Mouse (Mus musculus) heart, postnatal 36 days (tissue): ENCODE measurements around the gene Arhgef28. TPM values are rescaled to one million over a fixed set of nuclear protein-coding genes. Genes with fewer than 3 reads are reported as not detected.

Source experiments
- DNase-seq, 2 experiments: peaks; one replicate each; pipeline ENCODE4 v3.0.0; 2021 to 2022
- intact Hi-C: fragments of 180-260 bp; cut with DNase I; formaldehyde crosslinking; loops from one replicate; pipeline ENCODE4 v1.15.1; 2025
- total RNA-seq, 2 experiments: library from RNA; stranded (reverse); gene quantifications; 2 replicates each; pipeline ENCODE4 v1.2.3; 2021

Arhgef28 gene
- total RNA-seq, 2 experiments from 2014 or later, result 4.5 to 4.9 TPM

GRCm38 (mm10) chr13:97939433-97940160 is 266.6 kb downstream of the Arhgef28 start:
- intact Hi-C loops, result loop anchor here (1.0 to 10.0 kb wide), 7 partner anchors 82 to 704 kb away; no protein-coding TSS in a partner anchor
- peak; percentile 28 to 33 for DNase-seq

DNA sequence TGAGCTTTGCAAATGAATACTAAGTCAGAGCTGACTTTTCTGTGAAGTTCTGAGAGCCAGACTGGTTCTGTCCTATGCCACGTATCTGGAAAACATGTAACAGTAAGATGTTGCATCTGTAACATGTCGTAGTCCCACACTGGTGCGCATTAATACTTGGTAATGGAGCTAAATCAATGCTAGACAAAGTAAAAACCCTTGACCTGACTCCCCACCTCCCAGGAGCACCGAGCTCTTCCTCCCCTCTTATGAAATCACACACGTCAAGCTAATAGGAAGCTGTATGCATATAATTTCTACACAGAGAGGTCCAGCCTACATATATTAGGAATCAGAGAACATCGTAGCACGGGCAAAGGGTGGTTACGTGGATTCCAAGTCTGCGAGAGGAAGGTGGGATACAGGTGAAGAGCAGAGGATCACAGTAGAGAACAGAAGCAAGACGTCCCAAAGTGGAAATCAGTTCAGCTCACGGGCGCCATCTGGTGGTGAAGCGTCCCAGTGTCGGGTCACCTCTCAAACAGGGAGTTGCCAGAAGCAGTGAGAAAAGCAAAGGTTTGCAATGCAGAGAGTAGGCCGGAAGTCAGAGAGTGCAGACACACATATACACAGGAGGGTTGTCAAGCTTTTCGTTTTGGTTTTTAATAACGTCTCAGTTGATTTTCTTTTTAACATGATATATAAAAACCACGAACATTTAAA is 267.5 kb downstream of the Arhgef28 start:
- DNase-seq, result peak; percentile 90 to 96
- intact Hi-C loops, result loop anchor here (1.0 to 10.0 kb wide), 6 partner anchors 81 to 703 kb away; no protein-coding TSS in a partner anchor

DNA sequence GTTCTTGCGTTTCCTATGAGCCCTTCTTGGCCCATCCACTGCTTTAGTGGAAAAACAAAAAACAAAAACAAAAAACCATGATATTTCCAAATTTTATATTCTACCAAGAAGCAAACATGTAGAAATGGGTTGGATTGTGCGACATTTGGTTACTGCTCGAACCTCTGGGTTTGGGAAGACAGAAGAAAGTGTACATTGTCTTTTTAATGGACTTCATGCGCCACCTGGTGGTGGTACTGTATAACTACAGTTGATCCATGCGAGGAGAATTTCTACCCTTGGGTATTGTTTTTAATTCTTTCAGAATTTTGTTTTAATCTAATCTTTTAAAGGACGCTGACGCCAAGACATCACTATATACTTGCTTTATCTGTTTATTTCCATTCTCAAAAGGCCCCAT is 268.3 kb downstream of the Arhgef28 start:
- peak; percentile 61 to 75 for DNase-seq
- intact Hi-C loops, result loop anchor here (5.0 to 10.0 kb wide), 5 partner anchors 81 to 503 kb away; no protein-coding TSS in a partner anchor

- intact Hi-C loops, result no loop called here
- DNase-seq, result no peak
These were observed 278.1 kb downstream of the Arhgef28 start for GRCm38 (mm10) chr13:97928135-97928497.

DNA sequence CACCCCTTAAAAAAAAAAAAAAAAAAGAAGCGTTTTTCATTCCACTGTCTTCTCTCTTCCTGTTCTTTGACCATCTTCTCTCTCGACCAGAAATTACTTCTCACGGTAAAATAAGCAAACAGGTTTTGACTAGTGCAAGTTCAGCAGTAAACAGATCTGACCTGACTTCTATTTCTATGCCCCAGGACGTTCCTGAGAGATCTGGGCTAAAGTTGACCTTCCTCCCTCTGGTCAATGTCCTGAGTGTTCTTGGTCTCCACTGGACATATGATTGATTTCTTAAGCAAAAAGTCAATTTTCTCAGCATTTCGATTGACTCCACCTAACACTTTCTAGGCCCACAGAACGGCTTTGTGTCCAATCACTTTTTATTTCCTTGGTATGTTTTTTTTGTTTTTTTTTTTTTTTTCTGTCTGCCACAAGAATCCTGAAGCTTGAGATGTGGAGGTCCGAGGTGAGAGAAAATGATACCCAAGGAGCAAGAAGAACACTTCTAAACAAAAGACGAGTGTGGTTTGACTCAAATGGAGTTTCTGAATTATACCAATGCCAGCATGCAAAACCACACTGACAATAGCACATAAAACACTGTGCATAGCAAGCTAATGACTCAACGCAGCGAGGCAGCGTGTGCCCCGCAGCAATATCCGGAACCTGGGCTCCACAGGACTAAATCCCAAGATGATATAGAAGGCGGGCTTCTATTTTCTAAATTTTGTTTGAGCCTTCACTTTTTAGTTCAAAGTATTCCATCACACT is 278.7 kb downstream of the Arhgef28 start:
- no peak for DNase-seq
- intact Hi-C loops, result no loop called here

- no peak for DNase-seq
- intact Hi-C loops, result no loop called here
These were observed 279.9 kb downstream of the Arhgef28 start for GRCm38 (mm10) chr13:97926371-97926770.

GRCm38 (mm10) chr13:97923009-97923408 is 283.2 kb downstream of the Arhgef28 start:
- no peak for DNase-seq
- intact Hi-C loops, result no loop called here

- DNase-seq, result no peak
- intact Hi-C loops, result no loop called here
These were observed 286.6 kb downstream of the Arhgef28 start for GRCm38 (mm10) chr13:97919590-97919989.

- no peak for DNase-seq
- intact Hi-C loops, result no loop called here
These were observed 287.9 kb downstream of the Arhgef28 start for GRCm38 (mm10) chr13:97918117-97918900.

GRCm38 (mm10) chr13:97911013-97911412 is 295.2 kb downstream of the Arhgef28 start:
- DNase-seq, result peak in 1 of 2 experiments; percentile 25
- intact Hi-C loops, result loop anchor here (5.0 kb wide), 1 partner anchor 54 kb away; no protein-coding TSS in a partner anchor

GRCm38 (mm10) chr13:97902821-97903220 is 303.4 kb downstream of the Arhgef28 start:
- DNase-seq, result no peak
- intact Hi-C loops, result no loop called here

DNA sequence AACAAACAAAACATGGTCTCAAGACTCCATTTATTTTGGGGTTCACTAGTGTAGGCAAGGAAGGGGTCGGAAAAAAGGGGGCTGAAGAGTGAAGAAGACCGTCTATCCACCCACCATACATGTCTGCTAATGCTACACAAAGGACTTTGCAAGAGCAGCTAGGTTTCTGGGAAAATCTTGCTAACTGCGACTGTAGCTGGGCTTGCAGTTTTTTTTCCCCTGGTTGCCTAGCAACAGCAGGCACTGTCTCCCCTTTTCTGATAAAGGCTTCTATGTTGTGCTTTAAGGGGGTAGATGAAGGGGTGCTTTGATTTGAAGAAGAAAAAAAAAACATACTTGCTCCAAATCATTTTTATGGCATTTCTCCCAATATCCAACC is 305.9 kb downstream of the Arhgef28 start:
- intact Hi-C loops, result no loop called here

GRCm38 (mm10) chr13:97899604-97900379 is 306.4 kb downstream of the Arhgef28 start:
- no peak for DNase-seq
- intact Hi-C loops, result no loop called here

More for the DNA sequence above, 305.9 kb downstream of the Arhgef28 start:
- no peak for DNase-seq

- no peak for DNase-seq
- intact Hi-C loops, result no loop called here
These were observed 307.6 kb downstream of the Arhgef28 start for GRCm38 (mm10) chr13:97898590-97898989.

GRCm38 (mm10) chr13:97893031-97893825 is 313.0 kb downstream of the Arhgef28 start:
- no peak for DNase-seq
- intact Hi-C loops, result no loop called here

DNA sequence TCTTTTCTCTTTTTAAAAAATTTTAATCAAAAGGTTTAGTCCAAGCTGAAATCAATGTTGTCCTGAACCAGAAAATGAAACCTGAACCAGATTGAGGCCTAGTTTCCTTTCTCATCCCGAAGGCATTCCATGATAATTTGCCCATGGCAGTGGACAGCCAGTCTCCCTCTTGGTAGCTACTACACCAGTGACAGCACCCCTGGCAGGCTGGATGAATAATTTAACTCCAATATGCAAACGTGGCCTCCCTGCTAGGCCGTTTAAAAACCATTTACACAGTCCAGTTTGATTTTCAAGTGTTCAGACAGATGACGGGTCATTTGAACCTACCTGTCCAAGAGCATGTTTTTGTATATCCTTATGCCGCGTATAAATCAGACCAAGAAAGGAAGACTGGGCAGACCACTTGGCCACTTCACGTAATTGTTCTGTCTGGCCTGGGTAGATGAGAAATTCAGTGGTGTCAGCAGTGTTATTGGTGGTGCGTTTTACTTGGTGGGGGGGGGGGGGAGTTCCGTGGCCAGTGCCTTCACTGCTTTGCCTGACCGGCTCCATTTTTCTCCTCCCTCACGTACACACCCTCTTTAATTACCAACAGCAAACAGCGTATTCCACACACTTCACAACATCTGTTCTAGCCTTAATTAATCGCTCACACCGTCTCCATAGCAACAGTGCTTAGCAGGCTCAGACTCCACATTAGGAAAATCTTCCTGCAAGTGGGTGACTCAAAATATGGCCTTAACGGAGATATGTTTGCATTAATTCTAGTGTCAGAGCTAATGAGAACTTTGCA is 314.0 kb downstream of the Arhgef28 start:
- no peak for DNase-seq
- intact Hi-C loops, result no loop called here

DNA sequence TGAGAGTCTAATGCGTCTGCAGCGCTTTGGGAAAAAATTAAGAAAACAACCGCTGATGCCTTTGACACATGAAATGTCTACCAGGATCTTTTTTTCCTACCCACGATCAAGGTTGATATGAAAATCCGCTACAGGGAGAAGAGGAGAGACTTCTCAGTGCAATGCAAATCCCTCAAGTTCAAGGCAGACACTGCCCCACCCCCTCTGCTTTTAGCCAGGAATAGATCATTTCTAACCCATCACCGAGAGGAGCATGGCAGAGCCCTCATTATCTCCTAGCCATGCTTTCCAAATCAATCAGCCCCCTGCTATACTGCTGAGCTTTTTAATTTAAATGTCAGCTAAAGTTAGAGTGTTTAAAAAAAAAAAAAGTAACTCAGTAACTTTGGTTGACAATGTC is 318.2 kb downstream of the Arhgef28 start:
- intact Hi-C loops, result no loop called here
- no peak for DNase-seq

DNA sequence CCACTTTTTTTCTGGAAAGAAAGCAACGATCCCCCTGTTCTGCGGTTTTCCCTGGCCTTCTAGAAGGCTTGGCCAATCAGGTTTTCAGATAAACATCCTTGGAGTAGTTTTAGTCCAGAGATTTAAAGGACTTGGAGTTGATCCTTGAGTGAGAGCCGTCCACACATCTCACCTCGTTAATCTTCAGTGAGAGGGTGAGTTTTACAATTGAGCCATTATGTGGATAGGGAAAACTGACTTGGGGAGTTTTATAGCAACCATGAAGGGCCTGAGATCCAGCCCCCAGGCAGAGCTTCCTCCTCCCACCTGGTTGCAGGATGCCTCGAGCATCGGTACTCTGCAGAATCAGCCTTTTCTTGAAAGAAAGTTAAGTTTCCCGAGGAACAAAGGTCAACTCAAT is 318.7 kb downstream of the Arhgef28 start:
- intact Hi-C loops, result no loop called here

More for the DNA sequence above, 318.7 kb downstream of the Arhgef28 start:
- no peak for DNase-seq
